Mouse (Mus musculus) intestine, postnatal 0 days (tissue): ENCODE results near the gene Map2k5. TPM values are rescaled to one million over a fixed set of nuclear protein-coding genes. Genes with fewer than 3 reads are reported as not detected.

Experiments
- ATAC-seq: fragments of 200-750 bp; cut with Nextera tagmentation; 2 replicates; pipeline ENCODE4 v1.8.0; 2017; ENCODE audit warnings: mild to moderate bottlenecking, moderate TSS enrichment, moderate library complexity
- H3K27ac ChIP-seq: fragments of 300-500 bp; sonication (generic); 2 replicates; pipeline ENCODE4 v1.5.1; 2014; ENCODE audit warnings: mild to moderate bottlenecking, low read depth, low read length, moderate library complexity
- H3K27me3 ChIP-seq: fragments of 300-500 bp; sonication (generic); replicated peaks from 2 replicates; pipeline ENCODE4 v1.6.1; 2014; ENCODE audit warnings: low read length, mixed read lengths; ENCODE audit not compliant: control insufficient read depth, insufficient read depth
- H3K36me3 ChIP-seq: fragments of 300-500 bp; sonication (generic); 2 replicates; pipeline ENCODE4 v1.6.1; 2014; ENCODE audit warnings: mild to moderate bottlenecking, moderate library complexity; ENCODE audit not compliant: control insufficient read depth, insufficient read depth
- H3K4me1 ChIP-seq: fragments of 300-500 bp; sonication (generic); replicated peaks from 2 replicates; pipeline ENCODE4 v1.6.1; 2014; ENCODE audit warnings: antibody characterized with exemption, low read length, mixed read lengths; ENCODE audit not compliant: control insufficient read depth, insufficient read depth
- H3K4me2 ChIP-seq: fragments of 300-500 bp; sonication (generic); replicated peaks from 2 replicates; pipeline ENCODE4 v1.6.1; 2014; ENCODE audit warnings: low read depth, mild to moderate bottlenecking, moderate library complexity
- H3K4me3 ChIP-seq: fragments of 300-500 bp; sonication (generic); 2 replicates; pipeline ENCODE4 v1.5.1; 2014; ENCODE audit warnings: low read depth, low read length
- H3K9ac ChIP-seq: fragments of 300-500 bp; sonication (generic); 2 replicates; pipeline ENCODE4 v1.6.1; 2014; ENCODE audit warnings: mild to moderate bottlenecking, low read depth, low read length
- H3K9me3 ChIP-seq: fragments of 300-500 bp; sonication (generic); 2 replicates; pipeline ENCODE4 v1.6.1; 2016; ENCODE audit warnings: mixed run types; ENCODE audit not compliant: control insufficient read depth
- CTCF ChIP-seq: sonication (generic); IDR thresholded peaks from 2 replicates; pipeline ENCODE4 v1.5.1; 2016; ENCODE audit warnings: low read depth, mild to moderate bottlenecking, control low read depth, antibody characterized with exemption, moderate library complexity
- WGBS: fragments of 180-500 bp; shearing (Covaris S2); extraction: QIAGEN DNeasy Blood & Tissue Kit; methylation state at CpG from one replicate; pipeline ENCODE4 v1.1.7; 2014; 5-methylcytosine and 5-hydroxymethylcytosine counted together
- polyA plus RNA-seq: library from polyadenylated mRNA; unstranded; fragments of >200 nt; fragmentation: Nextera tagmentation; extraction: Ambion mirVana; gene quantifications from 2 replicates; pipeline ENCODE4 v1.2.1, GENCODE M21; 2015

Map2k5 gene
- polyA plus RNA-seq, 1 experiment from 2014 or later: 13.8 TPM

DNA sequence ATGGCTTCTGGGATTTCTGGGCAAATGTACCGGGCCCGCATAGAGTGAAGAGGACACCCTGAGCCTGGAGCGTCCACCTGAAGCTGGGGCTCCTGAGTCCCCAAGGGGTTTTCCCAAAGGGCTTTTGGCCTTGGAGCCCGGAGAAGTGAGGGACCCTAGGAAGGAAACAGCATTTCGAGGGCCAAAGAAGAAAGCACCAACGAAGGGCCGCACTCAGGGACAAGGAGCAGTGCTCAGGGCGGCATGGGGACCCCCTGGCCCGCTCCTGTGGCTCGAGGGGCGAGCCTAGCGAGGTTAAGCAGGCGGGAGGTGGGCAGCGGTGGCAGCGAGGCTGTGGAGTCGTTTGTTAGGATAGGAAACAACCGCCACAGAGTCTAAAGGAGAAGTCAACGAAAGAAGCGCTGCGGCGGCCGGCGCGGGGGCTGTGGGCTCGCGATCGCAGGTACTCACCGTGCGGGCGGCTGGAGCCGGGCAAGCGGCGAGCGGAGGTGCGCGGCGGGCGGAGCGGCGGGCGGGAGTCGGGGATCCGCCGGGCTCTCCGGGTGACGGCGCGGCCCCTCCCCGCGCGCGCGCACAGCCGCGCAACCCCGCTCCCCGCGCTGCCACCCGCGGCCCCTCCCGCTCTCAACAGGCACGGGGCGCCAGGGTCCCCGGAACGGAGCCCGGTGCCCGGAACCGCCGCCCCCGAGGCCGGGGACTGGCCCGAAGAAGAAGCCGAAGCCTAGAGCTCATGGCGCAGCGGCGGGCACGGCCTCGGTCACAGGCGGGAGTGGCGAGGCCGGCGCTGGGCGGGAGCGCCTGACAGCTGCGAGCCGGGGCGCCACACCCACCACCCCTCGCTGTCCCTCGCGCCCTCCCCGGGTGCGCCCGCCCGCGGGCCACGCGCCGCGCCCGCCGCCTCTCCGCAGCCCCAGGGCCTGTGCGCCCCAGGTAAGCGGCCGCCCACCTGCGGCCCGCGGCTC lies 229.0 kb downstream of the Map2k5 start, which contains the start of gene Skor1:
Gene Skor1, minus strand, starts transcription at position 552 of the 962 bp plus-strand sequence.
- H3K36me3 ChIP-seq: no peaks in the 10 kb centered on the region
- WGBS: under 1% methylated on average over 78 of the region's 108 CpGs
- no peak for TF ChIP-seq CTCF
- ATAC-seq: no peak
- peak within 1 kb of the TSS; percentile 37 for H3K4me3 ChIP-seq
- H3K4me2 ChIP-seq: peak within 1 kb of the TSS; percentile 71
- 0 out of 2 replicates have a peak, but pooled peaks cover 4% of the 10 kb centered on the region for H3K9me3 ChIP-seq
- H3K9ac ChIP-seq: no peak within 1 kb of the TSS
- peaks cover 100% of the 10 kb centered on the region for H3K27me3 ChIP-seq
- H3K4me1 ChIP-seq: no peaks in the 10 kb centered on the region
- no peak within 1 kb of the TSS for H3K27ac ChIP-seq

DNA sequence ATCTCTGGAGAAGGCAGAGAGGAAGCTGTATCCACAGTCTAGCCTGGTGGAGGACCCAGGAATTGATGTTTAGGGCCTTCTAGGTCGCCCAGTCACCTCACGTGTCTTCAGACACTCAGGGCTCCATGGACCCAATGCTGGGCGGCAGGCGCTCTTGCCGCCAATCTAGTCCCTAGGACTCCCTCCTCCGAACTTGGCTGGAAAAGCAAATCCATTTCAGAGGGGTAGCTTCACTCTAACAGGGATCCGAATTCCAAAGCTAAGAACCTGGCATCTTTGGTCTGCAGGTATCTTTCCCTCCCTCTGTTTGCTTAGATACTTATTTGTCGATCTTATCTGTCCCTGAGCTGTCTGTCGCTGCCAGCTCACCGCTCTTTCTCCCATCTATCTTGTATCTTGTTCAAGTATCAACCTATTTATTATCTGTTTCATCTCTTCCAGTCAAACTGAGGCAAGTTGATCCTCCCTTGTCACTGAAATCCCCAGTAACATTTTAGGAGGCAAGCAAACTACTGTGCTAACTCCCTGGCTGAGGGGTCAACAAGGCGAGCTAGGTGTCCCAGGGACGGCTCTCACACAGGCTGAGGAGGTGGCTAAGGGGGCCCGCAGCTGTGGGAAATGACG lies 229.8 kb downstream of the Map2k5 start:
- peaks cover 100% of the 10 kb centered on the region for H3K27me3 ChIP-seq
- H3K9ac ChIP-seq: no peak overlapping the region
- no peak overlapping the region for H3K27ac ChIP-seq
- 2% methylated on average over 14 of the region's 14 CpGs for WGBS
- no peak for ATAC-seq
- H3K36me3 ChIP-seq: no peaks in the 10 kb centered on the region
- no peak for TF ChIP-seq CTCF
- no peaks in the 10 kb centered on the region for H3K9me3 ChIP-seq
- H3K4me3 ChIP-seq: no peak overlapping the region
- H3K4me2 ChIP-seq: no peak overlapping the region
- no peaks in the 10 kb centered on the region for H3K4me1 ChIP-seq

DNA sequence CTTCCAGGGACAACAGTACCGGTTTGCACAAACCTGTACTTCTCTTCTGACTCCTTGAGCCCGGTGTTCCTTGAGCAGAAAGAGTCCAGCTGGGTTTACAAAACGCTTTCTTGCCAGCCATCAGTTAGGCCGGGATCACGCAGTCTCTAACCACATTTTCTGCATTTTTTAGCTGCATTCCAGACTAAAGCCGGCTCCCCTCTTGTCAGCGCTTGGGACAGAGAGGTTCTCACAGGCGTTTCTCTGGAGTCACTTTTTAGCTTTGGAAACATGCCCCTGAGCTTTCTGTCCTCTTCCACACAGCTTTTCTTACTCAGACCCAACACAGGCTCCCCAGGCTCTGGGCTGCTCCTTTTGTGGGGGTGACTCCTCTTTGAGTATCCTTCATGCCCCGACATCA lies 230.4 kb downstream of the Map2k5 start:
- Histone ChIP-seq H3K27ac (no peak overlapping the region), H3K4me2 (no peak overlapping the region), H3K9ac (no peak overlapping the region), H3K9me3 (no peaks in the 10 kb centered on the region), H3K4me1 (no peaks in the 10 kb centered on the region), H3K4me3 (peak overlapping the region; percentile 34; the same call in 1 of the 2 replicates), H3K27me3 (peaks cover 100% of the 10 kb centered on the region), H3K36me3 (no peaks in the 10 kb centered on the region)
- no peak for TF ChIP-seq CTCF
- ATAC-seq: no peak
- WGBS: 1% methylated on average over 9 of the region's 9 CpGs

DNA sequence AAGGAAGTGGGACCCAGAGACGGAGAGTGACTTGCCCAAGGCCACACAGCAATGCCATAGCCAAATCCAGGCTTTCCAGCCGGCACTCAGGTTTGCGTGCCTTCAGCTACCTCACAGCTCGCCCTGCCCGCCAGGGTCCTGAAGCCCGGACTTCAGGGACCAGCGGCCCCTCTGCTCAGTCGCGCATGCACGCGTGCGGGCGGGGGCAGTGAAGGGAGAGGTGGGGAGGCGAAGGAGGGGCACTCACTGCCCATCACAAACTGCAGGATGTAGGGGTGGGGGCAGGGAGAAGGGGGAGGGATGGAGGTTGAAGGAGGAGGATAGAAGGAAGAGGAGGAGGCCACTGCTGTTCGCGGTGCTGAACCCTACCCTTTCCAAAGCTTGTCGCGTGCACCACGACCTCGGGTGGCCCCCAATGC lies 230.8 kb downstream of the Map2k5 start:
- Histone ChIP-seq H3K9ac (no peak overlapping the region), H3K36me3 (no peaks in the 10 kb centered on the region), H3K27me3 (peaks cover 100% of the 10 kb centered on the region), H3K4me1 (no peaks in the 10 kb centered on the region), H3K4me3 (peak overlapping the region; percentile 34), H3K27ac (no peak overlapping the region), H3K9me3 (no peaks in the 10 kb centered on the region), H3K4me2 (peak overlapping the region; percentile 47)
- ATAC-seq: no peak
- under 1% methylated on average over 20 of the region's 20 CpGs for WGBS
- no peak for TF ChIP-seq CTCF

DNA sequence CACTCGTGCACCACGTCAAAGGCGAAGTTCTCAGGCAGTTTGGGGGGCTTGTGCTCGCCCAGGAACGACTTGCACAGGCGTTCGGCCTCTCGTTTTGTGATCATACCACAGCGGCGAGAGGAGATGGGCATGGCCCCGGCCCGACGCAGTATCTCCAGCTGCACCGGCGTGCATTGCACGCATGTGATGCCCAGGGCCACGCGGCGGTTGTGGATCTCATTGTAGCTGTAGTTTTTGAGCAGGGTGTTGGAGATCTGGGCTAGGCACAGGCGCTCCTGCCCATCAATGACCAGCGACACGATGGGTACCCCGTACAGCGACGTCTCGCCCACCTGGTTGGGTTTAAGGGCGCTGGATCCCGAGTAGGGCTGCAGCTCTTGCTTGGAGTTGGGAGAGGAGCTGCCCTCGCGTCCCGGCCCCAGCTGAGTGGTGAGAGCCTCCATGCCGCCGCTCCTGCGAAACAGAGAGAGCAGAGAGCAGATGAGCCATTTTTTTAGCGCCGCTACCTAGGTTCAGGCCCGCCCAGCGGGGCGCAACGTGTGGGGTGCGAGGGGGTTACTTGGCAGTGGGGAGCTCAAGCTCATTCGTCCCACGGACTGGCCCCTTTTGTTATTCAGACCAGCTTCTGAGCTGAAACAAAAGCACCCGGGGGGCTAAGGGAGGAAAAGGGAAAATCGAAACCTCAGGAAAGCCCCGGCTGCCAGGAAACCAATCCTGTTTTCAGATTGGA lies 231.4 kb downstream of the Map2k5 start:
- Histone ChIP-seq H3K9me3 (no peaks in the 10 kb centered on the region), H3K36me3 (no peaks in the 10 kb centered on the region), H3K27me3 (peaks cover 100% of the 10 kb centered on the region), H3K4me1 (no peaks in the 10 kb centered on the region), H3K4me2 (peak overlapping the region; percentile 47), H3K27ac (no peak overlapping the region), H3K9ac (no peak overlapping the region), H3K4me3 (peak overlapping the region; percentile 34)
- ATAC-seq: no peak
- 1% methylated on average over 46 of the region's 46 CpGs for WGBS
- no peak for TF ChIP-seq CTCF
